Mouse (Mus musculus) midbrain, embryonic 13.5 days (tissue): ENCODE results near the gene Nfkbie. TPM values are rescaled to one million over a fixed set of nuclear protein-coding genes. Genes with fewer than 3 reads are reported as not detected.

Experiments
- ATAC-seq: fragments of 200-750 bp; cut with Nextera tagmentation; 2 replicates; pipeline ENCODE4 v1.8.0; 2017; ENCODE audit warnings: mild to moderate bottlenecking, moderate TSS enrichment, moderate library complexity
- H3K27ac ChIP-seq: fragments of 300-500 bp; sonication (generic); 2 replicates; pipeline ENCODE4 v1.5.1; 2015; ENCODE audit warnings: inconsistent platforms, mild to moderate bottlenecking, moderate library complexity
- H3K27me3 ChIP-seq: fragments of 300-500 bp; sonication (generic); 2 replicates; pipeline ENCODE4 v1.6.1; 2015; ENCODE audit warnings: mild to moderate bottlenecking, inconsistent platforms
- H3K36me3 ChIP-seq: fragments of 300-500 bp; sonication (generic); 2 replicates; pipeline ENCODE4 v1.6.1; 2015; ENCODE audit warnings: mild to moderate bottlenecking, inconsistent platforms
- H3K4me1 ChIP-seq: fragments of 300-500 bp; sonication (generic); replicated peaks from 2 replicates; pipeline ENCODE4 v1.6.1; 2015; ENCODE audit warnings: inconsistent platforms
- H3K4me2 ChIP-seq: fragments of 300-500 bp; sonication (generic); replicated peaks from 2 replicates; pipeline ENCODE4 v1.6.1; 2015; ENCODE audit warnings: moderate library complexity, mild to moderate bottlenecking, inconsistent platforms
- H3K4me3 ChIP-seq: fragments of 300-500 bp; sonication (generic); replicated peaks from 2 replicates; pipeline ENCODE4 v1.5.1; 2015; ENCODE audit warnings: mild to moderate bottlenecking, inconsistent platforms
- H3K9ac ChIP-seq: fragments of 300-500 bp; sonication (generic); replicated peaks from 2 replicates; pipeline ENCODE4 v1.6.1; 2015; ENCODE audit warnings: mild to moderate bottlenecking, inconsistent platforms
- H3K9me3 ChIP-seq: fragments of 300-500 bp; sonication (generic); 2 replicates; pipeline ENCODE4 v1.6.1; 2016; ENCODE audit warnings: mild to moderate bottlenecking, inconsistent platforms
- WGBS: fragments of 180-500 bp; shearing (Covaris S2); methylation state at CpG from one replicate; pipeline ENCODE4 v1.1.7; 2015; 5-methylcytosine and 5-hydroxymethylcytosine counted together
- polyA plus RNA-seq: library from polyadenylated mRNA; unstranded; fragments of >200 nt; fragmentation: Nextera tagmentation; extraction: Ambion mirVana; gene quantifications from 2 replicates; pipeline ENCODE4 v1.2.1, GENCODE M21; 2015

Nfkbie gene
- polyA plus RNA-seq, 1 experiment from 2014 or later = 7.1 TPM

- H3K36me3 ChIP-seq = no peaks in the 10 kb centered on the region
- H3K27ac ChIP-seq = no peak overlapping the region
- ATAC-seq = no peak
- H3K4me2 ChIP-seq = no peak overlapping the region
- no peak overlapping the region for H3K9ac ChIP-seq
- no peaks in the 10 kb centered on the region for H3K9me3 ChIP-seq
- peaks cover 7% of the 10 kb centered on the region for H3K4me1 ChIP-seq
- no peak overlapping the region for H3K4me3 ChIP-seq
- H3K27me3 ChIP-seq = no peaks in the 10 kb centered on the region
- WGBS = 91% methylated on average over 4 of the region's 4 CpGs
Observed at GRCm38 (mm10) chr17:45608396-45608795, 52.9 kb downstream of the Nfkbie start.

- Histone ChIP-seq H3K4me3 (no peak overlapping the region), H3K9me3 (no peaks in the 10 kb centered on the region), H3K36me3 (no peaks in the 10 kb centered on the region), H3K4me1 (peaks cover 7% of the 10 kb centered on the region), H3K27ac (no peak overlapping the region), H3K27me3 (no peaks in the 10 kb centered on the region), H3K9ac (no peak overlapping the region), H3K4me2 (no peak overlapping the region)
- WGBS = 18% methylated on average over 5 of the region's 5 CpGs
- no peak for ATAC-seq
Observed at GRCm38 (mm10) chr17:45610144-45610866, 54.8 kb downstream of the Nfkbie start.

- Histone ChIP-seq H3K9me3 (no peaks in the 10 kb centered on the region), H3K9ac (no peak overlapping the region), H3K4me3 (no peak overlapping the region), H3K27ac (no peak overlapping the region), H3K27me3 (no peaks in the 10 kb centered on the region), H3K4me1 (peaks cover 7% of the 10 kb centered on the region), H3K36me3 (no peaks in the 10 kb centered on the region), H3K4me2 (no peak overlapping the region)
- 81% methylated on average over 8 of the region's 8 CpGs for WGBS
- no peak for ATAC-seq
Observed at GRCm38 (mm10) chr17:45612008-45612407, 56.5 kb downstream of the Nfkbie start.

Other genes starting within 250 kb of the Nfkbie start
- gene Cdc5l, start 122.0 kb upstream of the Nfkbie start, polyA plus RNA-seq = 70.8 and 74.8 TPM in 2 replicates
- 1.4 TPM in 2 replicates for gene Spats1, start 80.3 kb upstream of the Nfkbie start, polyA plus RNA-seq
- 17.6 and 19.4 TPM in 2 replicates for gene Aars2, start 48.9 kb upstream of the Nfkbie start, polyA plus RNA-seq
- gene Tcte1, start 32.3 kb upstream of the Nfkbie start, polyA plus RNA-seq = 2.6 and 2.7 TPM in 2 replicates
- gene Tmem151b, start 6.0 kb upstream of the Nfkbie start, polyA plus RNA-seq = 23.5 and 25.5 TPM in 2 replicates
- 89.2 and 95.3 TPM in 2 replicates for gene Slc35b2, start 8.2 kb downstream of the Nfkbie start, polyA plus RNA-seq
- gene Hsp90ab1, start 17.6 kb downstream of the Nfkbie start, polyA plus RNA-seq = 1,587 and 1,677 TPM in 2 replicates
- 29.7 and 30.4 TPM in 2 replicates for gene Slc29a1, start 43.9 kb downstream of the Nfkbie start, polyA plus RNA-seq
- gene Mymx, start 46.4 kb downstream of the Nfkbie start, polyA plus RNA-seq = not detected in 2 replicates
- 0.52 and 0.92 TPM in 2 replicates for gene Capn11, start 103.6 kb downstream of the Nfkbie start, polyA plus RNA-seq
- 115 and 121 TPM in 2 replicates for gene Mrpl14, start 130.6 kb downstream of the Nfkbie start, polyA plus RNA-seq
- 124 and 133 TPM in 2 replicates for gene Tmem63b, start 131.2 kb downstream of the Nfkbie start, polyA plus RNA-seq
- gene 1600014C23Rik, start 178.1 kb downstream of the Nfkbie start, polyA plus RNA-seq = not detected in 2 replicates